In the genomic region with DNA sequence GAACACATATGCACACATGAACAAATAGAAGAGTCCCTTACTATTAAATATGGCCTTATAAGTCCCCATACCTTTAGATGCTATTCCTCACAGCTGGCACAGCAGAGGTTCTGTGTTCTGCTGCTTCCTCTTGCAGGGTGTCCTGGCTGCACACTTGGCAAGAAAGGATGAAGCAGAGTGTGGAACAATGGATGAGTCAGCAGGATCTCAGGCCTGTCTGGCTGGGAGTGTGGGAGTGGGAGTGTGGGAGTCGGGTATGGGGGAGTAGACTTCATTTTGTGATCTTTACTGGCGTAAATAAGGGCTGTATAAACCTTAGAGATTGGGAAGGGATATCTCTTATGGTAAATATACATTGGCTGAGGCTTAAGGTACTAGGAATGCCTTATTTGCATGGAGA, we compare ENCODE assay signal across 25 mouse cellular contexts. TPM values are rescaled to one million over a fixed set of nuclear protein-coding genes. Genes with fewer than 3 reads are reported as not detected.
DNase-seq lines count a peak whose midpoint lies in the region; ATAC-seq lines count a peak whose summit lies in the region.
"Had no signal": no experiment of that assay in that cellular context is flagged by ENCODE, and none has a peak within 500 bp of the region (broad histone marks: within the 10 kb centered on the region; RNA-seq: fewer than 3 reads in every experiment).

No protein-coding gene starts in this region.

- no peak overlapping the region for H3K4me2 ChIP-seq in kidney, embryonic 14.5 days (replicated peaks; ENCODE audit: low read depth, low read length)
- H3K4me2 ChIP-seq: embryonic facial prominence, embryonic 13.5 days; forebrain, embryonic 15.5 days; heart, embryonic 13.5 days; intestine, embryonic 15.5 days; limb, embryonic 13.5 days; liver, embryonic 11.5 days; midbrain, embryonic 11.5 days; neural tube, embryonic 13.5 days had no signal

- no peak overlapping the region for H3K27ac ChIP-seq in kidney, embryonic 14.5 days (ENCODE audit: low read depth, low read length)
- no peak overlapping the region for H3K27ac ChIP-seq in hindbrain, embryonic 10.5 days
- H3K27ac ChIP-seq: embryonic facial prominence, embryonic 13.5 days; forebrain, embryonic 10.5 days; forebrain, embryonic 15.5 days; heart, embryonic 13.5 days; hindbrain, postnatal 0 days; intestine, embryonic 15.5 days; left cerebral cortex, adult 2 months; limb, embryonic 13.5 days; neural tube, embryonic 13.5 days had no signal

- no peaks in the 10 kb centered on the region for H3K9me3 ChIP-seq in kidney, embryonic 14.5 days (ENCODE audit: control insufficient read depth, low read length)
- H3K9me3 ChIP-seq in hindbrain, embryonic 10.5 days, result no peaks in the 10 kb centered on the region
- H3K9me3 ChIP-seq: embryonic facial prominence, embryonic 13.5 days; forebrain, embryonic 10.5 days; forebrain, embryonic 15.5 days; heart, embryonic 13.5 days; intestine, embryonic 15.5 days; limb, embryonic 13.5 days; neural tube, embryonic 13.5 days had no signal

- no peaks in the 10 kb centered on the region for H3K36me3 ChIP-seq in kidney, embryonic 14.5 days (ENCODE audit: control insufficient read depth, insufficient read depth, low read length)
- H3K36me3 ChIP-seq in hindbrain, embryonic 10.5 days, result peaks cover 23% of the 10 kb centered on the region
- H3K36me3 ChIP-seq: forebrain, embryonic 15.5 days; intestine, embryonic 15.5 days; neural tube, embryonic 13.5 days had no signal

- no peak for DNase-seq in kidney, postnatal 10 days
- DNase-seq in layer of hippocampus, adult 18-20 months (ENCODE audit: low spot score in 2 of 2), result peak; percentile 13 to 46
- DNase-seq in layer of hippocampus, adult 11-12 months (ENCODE audit: low spot score), result no peak
- DNase-seq in right cerebral cortex, adult 2 months (ENCODE audit: low spot score in 2 of 2), result peak; percentile 25 to 36
- no peak for DNase-seq in right cerebral cortex, postnatal 14 days
- no peak for DNase-seq in hindbrain, embryonic 10.5 days (ENCODE audit: low spot score)
- DNase-seq: adrenal gland, postnatal 25 days; cerebellum, adult 18-20 months; cerebellum, postnatal 10 days; heart, postnatal 10 days; kidney, postnatal 25 days; lung, postnatal 36 days; thymus, postnatal 4 days had no signal

- ATAC-seq in kidney, embryonic 14.5 days (ENCODE audit: low FRiP score, low TSS enrichment), result peak; percentile 52; the same call in 1 of the 2 replicates
- ATAC-seq: forebrain, embryonic 15.5 days; hindbrain, postnatal 0 days; intestine, embryonic 15.5 days had no signal

- WGBS in kidney, embryonic 14.5 days, result 41% methylated on average over 2 of the region's 2 CpGs
- WGBS in hindbrain, embryonic 10.5 days, result 74% methylated on average over 2 of the region's 2 CpGs

- no peaks in the 10 kb centered on the region for H3K4me1 ChIP-seq in kidney, embryonic 14.5 days (ENCODE audit: control insufficient read depth, insufficient read depth, low read length)
- no peaks in the 10 kb centered on the region for H3K4me1 ChIP-seq in hindbrain, embryonic 10.5 days (replicated peaks)
- H3K4me1 ChIP-seq: forebrain, embryonic 10.5 days; forebrain, embryonic 15.5 days; heart, embryonic 13.5 days; intestine, embryonic 15.5 days; neural tube, embryonic 13.5 days had no signal

- H3K4me3 ChIP-seq in kidney, embryonic 14.5 days (ENCODE audit: low read length), result no peak overlapping the region
- H3K4me3 ChIP-seq in hindbrain, embryonic 10.5 days, result no peak overlapping the region
- H3K4me3 ChIP-seq: embryonic facial prominence, embryonic 13.5 days; forebrain, embryonic 10.5 days; forebrain, embryonic 15.5 days; heart, embryonic 13.5 days; intestine, embryonic 15.5 days; left cerebral cortex, adult 2 months; limb, embryonic 13.5 days; neural tube, embryonic 13.5 days had no signal

- no peaks in the 10 kb centered on the region for H3K27me3 ChIP-seq in kidney, embryonic 14.5 days (ENCODE audit: control insufficient read depth, insufficient read depth, low read length)
- no peaks in the 10 kb centered on the region for H3K27me3 ChIP-seq in hindbrain, embryonic 10.5 days (ENCODE audit: insufficient read depth, poor library complexity, severe bottlenecking)
- H3K27me3 ChIP-seq: embryonic facial prominence, embryonic 13.5 days; forebrain, embryonic 15.5 days; heart, embryonic 13.5 days; intestine, embryonic 15.5 days; limb, embryonic 13.5 days; neural tube, embryonic 13.5 days had no signal

- H3K9ac ChIP-seq in kidney, embryonic 14.5 days (ENCODE audit: low read depth, low read length), result no peak overlapping the region
- H3K9ac ChIP-seq: embryonic facial prominence, embryonic 13.5 days; forebrain, embryonic 15.5 days; heart, embryonic 13.5 days; intestine, embryonic 15.5 days; limb, embryonic 13.5 days; neural tube, embryonic 13.5 days had no signal

RNA-seq across cellular contexts. Expression of gene Prdm5, which starts 14.1 kb away (rescaled TPM):
- 19.8 and 21.9 TPM in 2 replicates for polyA plus RNA-seq in kidney, embryonic 14.5 days (2014; fragmentation: Nextera tagmentation; extraction: Ambion mirVana)
- 10 to 100 TPM; 34.4 to 35.6 TPM for total RNA-seq in layer of hippocampus, adult 18-20 months (2021)
- 17.3 and 19.9 TPM in 2 replicates for polyA plus RNA-seq in hindbrain, embryonic 10.5 days (2016; fragmentation: Nextera tagmentation; extraction: Ambion mirVana)

Comparison
In these comparisons a context has a peak if more than half of its experiments do, and no peak if none do; other contexts are left out.
1. DNase-seq: peak in layer of hippocampus, adult 18-20 months (2 of 2) and right cerebral cortex, adult 2 months (2 of 2); none in kidney, postnatal 10 days (single experiment), layer of hippocampus, adult 11-12 months (single experiment), right cerebral cortex, postnatal 14 days (single experiment) and hindbrain, embryonic 10.5 days (single experiment).